Mouse (Mus musculus) lung, postnatal 0 days (tissue): ENCODE measurements around the gene Zup1. TPM values are rescaled to one million over a fixed set of nuclear protein-coding genes. Genes with fewer than 3 reads are reported as not detected.
"Not testable (repeated sequence)": the region's sequence is repeated elsewhere in the genome, so short reads cannot be mapped to it uniquely, and the experiment has no call there.

Experiments used
- ATAC-seq: fragments of 200-750 bp; cut with Nextera tagmentation; 2 replicates; pipeline ENCODE4 v1.8.0; 2017; ENCODE audit warnings: moderate library complexity
- DNase-seq: peaks from one replicate; pipeline ENCODE4 v3.0.0-alpha.2; 2016; ENCODE audit warnings: low spot score
- H3K27ac ChIP-seq: fragments of 300-500 bp; sonication (generic); 2 replicates; pipeline ENCODE4 v1.5.1; 2014; ENCODE audit warnings: antibody characterized with exemption, mild to moderate bottlenecking, low read length, mixed read lengths
- H3K27me3 ChIP-seq: fragments of 300-500 bp; sonication (generic); replicated peaks from 2 replicates; pipeline ENCODE4 v1.6.1; 2014; ENCODE audit warnings: low read length, mixed read lengths; ENCODE audit not compliant: insufficient read depth
- H3K36me3 ChIP-seq: fragments of 300-500 bp; sonication (generic); 2 replicates; pipeline ENCODE4 v1.6.1; 2014; ENCODE audit warnings: low read length, mixed read lengths; ENCODE audit not compliant: insufficient read depth
- H3K4me1 ChIP-seq: fragments of 300-500 bp; sonication (generic); 2 replicates; pipeline ENCODE4 v1.6.1; 2014; ENCODE audit warnings: antibody characterized with exemption, low read depth, low read length, mixed read lengths; ENCODE audit not compliant: insufficient read depth
- H3K4me2 ChIP-seq: fragments of 300-500 bp; sonication (generic); replicated peaks from 2 replicates; pipeline ENCODE4 v1.6.1; 2014; ENCODE audit warnings: low read depth, mild to moderate bottlenecking, low read length, moderate library complexity, mixed read lengths
- H3K4me3 ChIP-seq: fragments of 300-500 bp; sonication (generic); 2 replicates; pipeline ENCODE4 v1.5.1; 2014; ENCODE audit warnings: low read depth, low read length
- H3K9ac ChIP-seq: fragments of 300-500 bp; sonication (generic); replicated peaks from 2 replicates; pipeline ENCODE4 v1.6.1; 2014; ENCODE audit warnings: low read depth, mild to moderate bottlenecking
- H3K9me3 ChIP-seq: fragments of 300-500 bp; sonication (generic); 2 replicates; pipeline ENCODE4 v1.6.1; 2016; ENCODE audit warnings: low read length, mixed read lengths
- CTCF ChIP-seq: IDR thresholded peaks from 2 replicates; pipeline ENCODE4 v1.5.1; 2016; ENCODE audit warnings: antibody characterized with exemption, mild to moderate bottlenecking
- EP300 ChIP-seq: IDR thresholded peaks from 2 replicates; pipeline ENCODE4 v1.6.1; 2016; ENCODE audit warnings: antibody characterized with exemption, mild to moderate bottlenecking, control low read depth
- WGBS: fragments of 180-500 bp; shearing (Covaris S2); extraction: QIAGEN DNeasy Blood & Tissue Kit; methylation state at CpG from one replicate; pipeline ENCODE4 v1.1.7; 2014; 5-methylcytosine and 5-hydroxymethylcytosine counted together
- polyA plus RNA-seq: library from polyadenylated mRNA; unstranded; fragments of >200 nt; fragmentation: Nextera tagmentation; extraction: Ambion mirVana; gene quantifications from 2 replicates; pipeline ENCODE4 v1.2.1, GENCODE M21; 2015

Gene Zup1
- polyA plus RNA-seq, 1 experiment from 2014 or later, result 13.7 TPM

GRCm38 (mm10) chr10:33946336-33946735, 4.7 kb downstream of the Zup1 start:
- no peak overlapping the region for H3K4me2 ChIP-seq
- DNase-seq, result no peak
- H3K4me3 ChIP-seq, result no peak overlapping the region
- no peak for ATAC-seq
- peaks cover 19% of the 10 kb centered on the region; the same call in 1 of the 2 replicates for H3K36me3 ChIP-seq
- no peaks in the 10 kb centered on the region for H3K9me3 ChIP-seq
- H3K4me1 ChIP-seq, result no peaks in the 10 kb centered on the region
- no peak overlapping the region for H3K27ac ChIP-seq
- TF ChIP-seq EP300, result no peak
- TF ChIP-seq CTCF, result no peak
- 84% methylated on average over 2 of the region's 2 CpGs for WGBS
- H3K9ac ChIP-seq, result no peak overlapping the region
- no peaks in the 10 kb centered on the region for H3K27me3 ChIP-seq

GRCm38 (mm10) chr10:33945390-33945789, 5.7 kb downstream of the Zup1 start:
- no peaks in the 10 kb centered on the region for H3K4me1 ChIP-seq
- TF ChIP-seq EP300, result no peak
- no peak for TF ChIP-seq CTCF
- H3K9ac ChIP-seq, result no peak overlapping the region
- no peak for ATAC-seq
- H3K27me3 ChIP-seq, result no peaks in the 10 kb centered on the region
- WGBS, result 78% methylated on average over 3 of the region's 3 CpGs
- no peak overlapping the region for H3K4me2 ChIP-seq
- DNase-seq, result no peak
- no peaks in the 10 kb centered on the region for H3K9me3 ChIP-seq
- no peak overlapping the region for H3K27ac ChIP-seq
- peaks cover 19% of the 10 kb centered on the region; the same call in 1 of the 2 replicates for H3K36me3 ChIP-seq
- H3K4me3 ChIP-seq, result no peak overlapping the region

GRCm38 (mm10) chr10:33940702-33941101, 10.4 kb downstream of the Zup1 start:
- Histone ChIP-seq H3K27ac (no peak overlapping the region), H3K27me3 (no peaks in the 10 kb centered on the region), H3K4me1 (no peaks in the 10 kb centered on the region), H3K4me3 (no peak overlapping the region), H3K4me2 (no peak overlapping the region), H3K36me3 (peaks cover 28% of the 10 kb centered on the region; the same call in 1 of the 2 replicates), H3K9me3 (no peaks in the 10 kb centered on the region), H3K9ac (no peak overlapping the region)
- TF ChIP-seq CTCF, result no peak
- no peak for TF ChIP-seq EP300
- ATAC-seq (no peak), DNase-seq (peak; percentile 33)

- peak overlapping the region; percentile 52 for H3K4me2 ChIP-seq
- H3K27me3 ChIP-seq, result no peaks in the 10 kb centered on the region
- ATAC-seq (no peak), DNase-seq (no peak)
- no peak overlapping the region for H3K9ac ChIP-seq
- H3K36me3 ChIP-seq, result no peaks in the 10 kb centered on the region
- H3K9me3 ChIP-seq, result no peaks in the 10 kb centered on the region
- no peak overlapping the region for H3K27ac ChIP-seq
- no peaks in the 10 kb centered on the region for H3K4me1 ChIP-seq
- WGBS, result 5% methylated on average over 6 of the region's 6 CpGs
- H3K4me3 ChIP-seq, result peak overlapping the region; percentile 18; the same call in 1 of the 2 replicates
- TF ChIP-seq EP300, result no peak
Measured at GRCm38 (mm10) chr10:33905489-33905888, 45.6 kb downstream of the Zup1 start.

- 6% methylated on average over 17 of the region's 17 CpGs for WGBS
- ATAC-seq, result peak; percentile 80
Measured at GRCm38 (mm10) chr10:33904530-33905481, 46.3 kb downstream of the Zup1 start, which contains the start of gene Rsph4a. TSS of gene Rsph4a (plus strand) at chr10:33905111.

GRCm38 (mm10) chr10:33901520-33901919, 49.5 kb downstream of the Zup1 start:
- not testable (repeated sequence) for H3K4me3 ChIP-seq, H3K9me3 ChIP-seq, H3K27me3 ChIP-seq, ATAC-seq, H3K4me2 ChIP-seq, H3K9ac ChIP-seq, DNase-seq, H3K27ac ChIP-seq, H3K4me1 ChIP-seq, H3K36me3 ChIP-seq
- 74% methylated on average over 1 of the region's 1 CpGs for WGBS

More at GRCm38 (mm10) chr10:33904530-33905481, 46.3 kb downstream of the Zup1 start, which contains the start of gene Rsph4a:
- Histone ChIP-seq H3K9ac (no peak within 1 kb of the TSS), H3K9me3 (no peaks in the 10 kb centered on the region), H3K4me3 (peak within 1 kb of the TSS; percentile 18; the same call in 1 of the 2 replicates), H3K4me1 (no peaks in the 10 kb centered on the region), H3K27me3 (no peaks in the 10 kb centered on the region), H3K27ac (no peak within 1 kb of the TSS), H3K36me3 (no peaks in the 10 kb centered on the region), H3K4me2 (peak within 1 kb of the TSS; percentile 52)
- no peak for TF ChIP-seq EP300
- TF ChIP-seq CTCF, result no peak
- DNase-seq, result peak; percentile 48

GRCm38 (mm10) chr10:33882411-33882810, 68.7 kb downstream of the Zup1 start:
- not testable (repeated sequence) for H3K9me3 ChIP-seq, H3K4me2 ChIP-seq, H3K4me1 ChIP-seq, DNase-seq, H3K27ac ChIP-seq, H3K9ac ChIP-seq, H3K36me3 ChIP-seq, H3K27me3 ChIP-seq, ATAC-seq, H3K4me3 ChIP-seq
- WGBS, result 88% methylated on average over 2 of the region's 2 CpGs
